Mouse (Mus musculus): ENCODE data around the gene Inpp5f.
A peak's percentile ranks its signal among the peaks of the same experiment; 100 is the strongest.

Gene Inpp5f

DNA sequence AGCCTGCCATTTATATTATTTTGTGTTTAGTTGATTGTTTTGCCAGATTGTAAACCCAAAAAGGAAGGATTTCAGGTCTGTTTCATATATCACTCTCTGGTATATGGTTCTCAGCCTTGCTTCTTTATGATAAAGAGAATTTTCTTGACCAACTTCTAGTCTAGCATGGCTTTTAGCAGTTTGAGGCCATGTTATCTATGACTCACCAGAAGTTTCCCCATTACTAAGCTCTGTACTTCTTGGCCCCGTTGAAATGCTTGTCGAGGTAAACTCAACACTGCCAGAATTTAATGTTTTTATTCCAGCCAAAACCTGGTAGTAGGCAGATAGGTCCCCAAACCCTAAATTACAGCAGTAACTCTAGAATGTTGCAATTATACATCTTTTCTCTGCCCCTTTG lies 132.8 kb downstream of the Inpp5f start:
- no peak for DNase-seq

- DNase-seq, result peak; percentile 97 to 98
These were observed 133.8 kb downstream of the Inpp5f start, which contains the start of gene Sec23ip for GRCm38 (mm10) chr7:128744684-128745485. Gene Sec23ip, plus strand, starts transcription at chr7:128744943.
